Mouse (Mus musculus): ENCODE measurements at regions not wholly inside any gene's neighbourhood (a gene's known extent, or its start where the extent isn't known, plus 50 kb on each side); places are given as distances from the start of the nearest gene placed in this dataset.

DNA sequence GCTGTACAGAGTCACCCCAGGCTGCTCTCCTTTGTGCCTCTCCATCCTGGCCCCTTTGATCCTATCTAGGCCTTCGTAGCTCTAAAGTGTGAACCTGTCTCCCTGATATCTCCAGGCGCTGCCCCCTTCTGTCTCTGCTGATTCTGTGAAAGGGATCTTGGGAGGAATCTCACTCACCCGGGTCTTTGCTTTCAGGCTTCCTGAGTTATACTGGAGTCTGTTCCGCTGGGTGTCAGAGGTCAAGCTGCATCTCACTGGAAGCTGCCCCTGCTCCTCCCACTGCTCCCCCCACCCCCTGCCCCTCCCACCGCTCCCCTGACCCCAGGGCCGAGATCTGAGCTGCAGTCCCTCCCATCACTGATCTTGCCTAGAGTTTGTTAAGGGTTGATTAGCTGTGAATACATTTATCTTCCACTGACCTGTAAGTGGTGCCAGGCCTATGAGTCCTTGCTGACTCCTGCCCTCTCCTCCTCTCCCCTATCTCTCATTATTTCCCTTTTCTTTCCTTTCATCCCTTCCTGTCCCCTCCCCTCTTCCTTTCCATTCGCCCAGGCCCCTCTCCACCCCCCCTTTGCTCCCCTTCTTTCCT is 661.6 kb downstream of the Tbc1d22a start:
- DNase-seq (ENCODE audit: low spot score in 2 of 2): no peak
- intact Hi-C loops (cut with DNase I): no loop called here

DNA sequence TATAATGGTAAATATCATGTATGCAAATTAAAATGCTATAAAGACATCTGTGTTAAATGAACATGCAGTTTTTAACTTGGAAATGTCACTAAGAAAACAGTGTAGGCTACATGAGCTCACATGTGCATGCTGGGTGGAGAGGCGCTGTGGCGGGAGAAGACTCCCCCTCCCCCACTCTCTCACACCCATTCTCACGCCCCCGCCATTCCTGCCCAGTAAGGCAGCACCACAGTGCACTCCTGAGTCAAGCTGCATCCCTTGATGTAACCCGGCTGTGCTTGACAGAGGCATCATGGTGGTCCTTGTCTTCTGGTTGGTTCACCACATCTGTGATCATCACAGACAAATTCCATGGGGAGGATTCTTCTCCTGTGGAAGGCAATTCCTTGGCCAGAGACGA is 647.1 kb upstream of the Fam19a5 start:
- DNase-seq (ENCODE audit: low spot score in 2 of 2): no peak
- intact Hi-C loops (cut with DNase I): no loop called here

GRCm38 (mm10) chr15:86899961-86900360 is 644.1 kb upstream of the Fam19a5 start:
- intact Hi-C loops (cut with DNase I): no loop called here
- DNase-seq (ENCODE audit: low spot score in 2 of 2): no peak

DNA sequence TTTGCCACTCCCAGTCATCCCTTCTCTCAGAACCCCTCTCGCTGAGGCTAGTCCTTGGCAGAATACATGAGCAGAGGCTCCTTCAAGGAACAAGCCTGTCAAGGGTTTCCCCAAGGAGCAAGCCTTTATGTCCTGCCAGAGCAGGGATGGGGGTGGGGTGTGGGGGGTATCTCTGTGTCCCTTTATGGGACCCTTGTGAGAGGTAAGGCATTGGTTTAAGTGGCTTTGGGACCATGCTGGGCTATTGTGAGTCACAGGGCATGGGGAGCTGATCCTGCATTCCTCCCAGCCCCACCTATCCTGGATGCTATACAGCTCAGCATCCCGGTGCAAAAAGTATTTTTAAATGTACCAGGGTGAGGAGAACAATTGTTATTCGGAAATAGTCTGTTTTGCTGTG is 641.1 kb upstream of the Fam19a5 start:
- DNase-seq (ENCODE audit: low spot score in 2 of 2): no peak
- intact Hi-C loops (cut with DNase I): no loop called here

- intact Hi-C loops (cut with DNase I): no loop called here
- DNase-seq (ENCODE audit: low spot score in 2 of 2): no peak
These were observed 630.8 kb upstream of the Fam19a5 start for GRCm38 (mm10) chr15:86913276-86913675.

DNA sequence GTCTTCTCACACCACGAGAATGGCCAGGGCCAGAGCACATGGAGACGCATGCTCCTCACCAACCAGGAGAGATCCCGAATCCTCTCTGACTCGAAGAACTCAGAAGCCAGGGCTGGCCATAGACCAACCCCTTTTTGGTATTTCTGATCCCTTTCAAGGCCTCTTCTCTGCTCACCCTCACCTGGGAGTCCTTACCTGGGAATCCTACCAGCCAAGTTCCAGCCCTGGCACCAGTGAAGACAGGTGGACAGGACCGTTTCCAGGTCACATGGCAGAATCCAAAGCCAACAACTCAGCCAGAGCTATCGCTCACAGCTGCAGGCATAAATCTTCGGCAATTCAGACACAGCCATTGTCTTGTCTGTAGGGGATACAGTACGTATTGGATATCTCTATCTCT is 626.2 kb upstream of the Fam19a5 start:
- no peak for DNase-seq (ENCODE audit: low spot score in 2 of 2)
- intact Hi-C loops (cut with DNase I): no loop called here

DNA sequence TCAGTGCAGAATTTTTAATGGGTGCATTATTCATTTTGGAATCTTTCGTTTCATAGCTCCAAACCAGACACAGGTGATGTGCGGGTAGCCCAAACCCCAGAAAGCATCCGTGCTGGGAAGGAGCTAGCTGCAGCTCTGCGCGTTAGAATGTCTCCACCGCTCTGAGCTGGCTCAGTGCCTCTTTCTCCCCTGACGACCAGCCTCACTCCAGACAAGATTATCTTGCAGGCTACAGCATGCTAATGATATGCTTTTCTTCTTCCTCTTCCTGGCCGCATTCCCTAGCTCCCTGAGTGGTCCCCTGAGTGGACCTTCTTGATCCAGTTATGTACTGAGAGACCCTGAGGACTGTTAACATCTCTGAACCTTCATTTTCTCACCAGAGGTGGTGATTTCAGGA is 624.4 kb upstream of the Fam19a5 start:
- intact Hi-C loops (cut with DNase I): no loop called here
- DNase-seq (ENCODE audit: low spot score in 2 of 2): no peak

DNA sequence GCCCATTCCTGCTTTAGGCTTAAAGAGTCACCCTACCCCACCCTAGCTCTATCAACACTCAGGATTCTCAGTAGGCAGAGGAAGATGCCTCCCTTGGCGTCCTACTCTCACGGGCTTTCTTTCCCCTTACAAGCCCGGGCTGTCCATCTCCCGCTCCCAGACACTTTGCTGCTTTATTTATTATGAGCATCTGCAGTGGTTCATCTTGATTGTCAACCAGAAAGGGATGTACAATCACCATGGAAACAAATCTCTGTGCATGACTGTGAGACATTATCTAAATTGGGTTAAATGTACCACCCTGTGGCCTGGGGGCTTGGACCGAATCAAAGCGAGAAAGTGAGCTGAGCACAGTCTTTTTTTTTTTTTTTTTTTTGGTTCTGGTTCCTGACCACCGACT is 623.9 kb upstream of the Fam19a5 start:
- DNase-seq (ENCODE audit: low spot score in 2 of 2): no peak
- intact Hi-C loops (cut with DNase I): no loop called here

GRCm38 (mm10) chr15:86921401-86921800 is 622.7 kb upstream of the Fam19a5 start:
- DNase-seq (ENCODE audit: low spot score in 2 of 2): no peak
- intact Hi-C loops (cut with DNase I): no loop called here

DNA sequence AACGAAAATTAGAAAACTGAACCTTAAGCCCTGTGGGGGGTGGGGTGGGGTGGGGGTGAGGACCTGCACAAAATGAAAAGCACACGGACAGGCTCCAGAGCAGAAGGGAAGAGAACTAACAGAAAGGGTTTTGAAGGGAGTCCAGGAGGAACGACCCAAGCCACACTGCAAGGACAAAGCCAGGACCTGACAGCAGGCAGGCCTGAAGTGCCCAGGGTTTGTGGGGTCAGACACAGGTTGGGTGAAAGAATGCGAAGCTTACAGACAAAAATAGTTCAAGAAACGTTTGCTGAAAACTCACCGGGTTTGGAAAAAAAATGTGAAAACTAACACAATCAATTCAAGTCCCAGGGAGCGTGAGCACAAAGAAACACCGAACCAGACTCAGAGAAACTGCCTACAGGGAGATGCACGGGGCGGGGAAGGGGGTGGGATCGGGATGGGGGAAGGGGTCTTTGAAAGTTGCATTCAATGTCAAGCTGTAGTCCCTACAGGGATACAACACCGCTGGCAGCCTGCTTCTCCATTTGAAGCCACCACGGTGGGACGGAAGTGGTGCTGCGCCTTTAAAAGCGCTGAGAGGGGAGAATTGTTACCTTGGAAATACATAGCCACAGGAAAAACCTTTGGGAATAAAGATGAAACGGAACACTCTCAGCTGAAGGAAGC is 618.9 kb upstream of the Fam19a5 start:
- DNase-seq (ENCODE audit: low spot score in 2 of 2): no peak
- intact Hi-C loops (cut with DNase I): no loop called here

- intact Hi-C loops (cut with DNase I): no loop called here
- DNase-seq (ENCODE audit: low spot score in 2 of 2): no peak
These were observed 611.6 kb upstream of the Fam19a5 start for GRCm38 (mm10) chr15:86932345-86933075.

DNA sequence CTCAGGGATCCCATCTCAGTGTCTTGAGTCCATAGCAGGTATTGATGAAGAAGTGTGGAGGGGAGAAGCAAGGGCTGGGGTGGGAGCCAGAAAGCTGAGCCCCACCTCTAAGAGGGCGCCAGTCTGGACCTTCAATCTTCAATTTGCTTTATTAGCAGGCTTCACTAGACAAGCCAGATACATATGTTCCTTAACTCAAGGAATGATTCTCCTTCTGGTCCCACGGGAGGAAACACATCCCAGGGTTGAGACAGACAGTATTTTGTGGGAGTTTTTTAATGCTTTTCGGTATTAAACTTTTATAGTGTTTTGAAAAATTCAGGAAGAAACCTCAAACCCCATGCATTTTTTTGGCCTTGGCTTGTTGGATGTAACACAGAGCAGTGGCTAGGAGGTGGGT is 606.7 kb upstream of the Fam19a5 start:
- intact Hi-C loops (cut with DNase I): no loop called here

GRCm38 (mm10) chr15:86944529-86944928 is 599.6 kb upstream of the Fam19a5 start:
- no peak for DNase-seq (ENCODE audit: low spot score in 2 of 2)
- intact Hi-C loops (cut with DNase I): no loop called here

More for the DNA sequence above, 606.7 kb upstream of the Fam19a5 start:
- DNase-seq (ENCODE audit: low spot score in 2 of 2): no peak

- no peak for DNase-seq (ENCODE audit: low spot score in 2 of 2)
- intact Hi-C loops (cut with DNase I): no loop called here
These were observed 591.5 kb upstream of the Fam19a5 start for GRCm38 (mm10) chr15:86952593-86952992.

GRCm38 (mm10) chr15:86957872-86958271 is 586.2 kb upstream of the Fam19a5 start:
- intact Hi-C loops (cut with DNase I): no loop called here
- no peak for DNase-seq (ENCODE audit: low spot score in 2 of 2)

GRCm38 (mm10) chr15:86962921-86963320 is 581.2 kb upstream of the Fam19a5 start:
- intact Hi-C loops (cut with DNase I): no loop called here
- no peak for DNase-seq (ENCODE audit: low spot score in 2 of 2)

DNA sequence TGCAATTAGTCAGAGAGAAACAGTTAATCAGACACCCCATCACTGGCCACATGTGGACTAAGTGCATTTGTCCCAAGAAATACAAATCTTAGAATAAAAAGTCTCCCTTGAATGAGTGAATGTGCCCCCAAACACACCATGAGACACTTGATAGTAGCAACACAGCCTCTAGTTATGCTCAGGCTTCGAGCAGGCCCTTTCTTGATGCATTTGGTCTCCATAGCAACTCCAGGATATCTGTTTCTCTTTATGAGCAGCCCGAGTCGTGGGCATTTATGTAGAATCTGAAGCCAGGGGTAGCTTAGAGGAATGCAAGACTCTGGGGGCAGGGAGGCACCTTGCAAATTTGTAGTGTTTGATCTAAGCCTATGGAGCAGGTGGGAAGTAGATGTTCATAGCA is 580.6 kb upstream of the Fam19a5 start:
- intact Hi-C loops (cut with DNase I): no loop called here
- no peak for DNase-seq (ENCODE audit: low spot score in 2 of 2)

- no peak for DNase-seq (ENCODE audit: low spot score in 2 of 2)
- intact Hi-C loops (cut with DNase I): no loop called here
These were observed 572.7 kb upstream of the Fam19a5 start for GRCm38 (mm10) chr15:86971436-86971835.

DNA sequence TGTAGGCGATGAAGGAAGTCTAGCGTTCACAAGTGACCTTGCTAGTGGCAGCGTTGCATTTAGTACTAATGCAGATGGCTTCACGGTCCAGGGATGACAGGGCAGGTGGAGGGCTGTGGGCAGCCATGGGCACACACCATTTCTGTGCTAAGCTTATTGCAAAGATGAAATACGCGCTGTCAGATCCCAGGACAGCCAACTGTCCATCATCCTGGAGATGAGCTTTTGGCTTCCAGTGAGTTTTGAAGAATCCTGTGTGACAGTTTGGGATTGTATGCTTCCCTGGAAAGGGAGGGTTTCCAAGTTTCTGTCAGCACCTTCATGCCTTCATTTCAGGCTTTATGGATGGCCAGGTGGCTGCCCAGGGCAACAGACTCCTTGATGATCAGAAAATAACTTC is 547.9 kb upstream of the Fam19a5 start:
- intact Hi-C loops (cut with DNase I): no loop called here
- no peak for DNase-seq (ENCODE audit: low spot score in 2 of 2)

DNA sequence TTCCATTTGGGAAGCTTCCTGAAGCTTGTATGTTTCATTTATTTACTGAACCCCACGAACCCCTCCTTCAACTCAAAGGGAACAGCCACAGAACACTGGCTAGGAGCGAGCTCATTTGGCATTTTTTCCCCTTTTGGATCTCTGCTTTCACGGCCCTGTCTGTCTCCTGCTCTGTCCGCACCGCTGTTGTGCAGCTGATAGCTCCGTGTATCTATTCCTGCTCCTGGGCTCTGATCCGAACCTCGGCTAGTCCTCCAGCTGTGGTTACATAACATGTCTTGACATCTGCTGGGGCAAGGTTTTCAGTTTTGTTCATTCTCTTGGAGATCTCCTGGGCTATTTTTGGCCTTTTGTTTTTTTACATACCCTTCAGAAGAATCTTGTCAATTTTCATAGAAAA is 525.1 kb upstream of the Fam19a5 start:
- intact Hi-C loops (cut with DNase I): no loop called here
- DNase-seq (ENCODE audit: low spot score in 2 of 2): no peak

DNA sequence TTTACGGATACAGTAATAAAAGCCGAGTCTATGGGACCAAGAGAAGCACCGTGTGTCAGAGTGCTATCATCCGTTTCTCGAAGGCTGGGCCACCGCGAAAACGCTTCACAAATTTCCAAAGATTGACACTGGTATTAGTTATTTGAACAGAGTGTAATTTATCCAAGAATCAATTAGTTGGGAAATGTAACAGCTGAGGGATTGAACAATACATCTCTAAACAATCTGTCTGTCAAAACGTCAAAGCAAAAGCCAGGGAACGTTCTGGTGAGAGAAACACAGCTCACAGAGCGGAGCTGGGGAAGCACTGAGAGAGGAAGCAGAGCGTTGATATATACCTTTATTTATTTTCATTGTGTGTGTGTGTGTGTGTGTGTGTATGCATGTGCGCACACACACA is 498.1 kb upstream of the Fam19a5 start:
- no peak for DNase-seq (ENCODE audit: low spot score in 2 of 2)
- intact Hi-C loops (cut with DNase I): no loop called here
